Mouse (Mus musculus): Measurements from ENCODE around the gene Fnbp1. TPM values are rescaled to one million over a fixed set of nuclear protein-coding genes. Genes with fewer than 3 reads are reported as not detected.
A peak's percentile ranks its signal among the peaks of the same experiment; 100 is the strongest.

Gene Fnbp1
- polyA plus RNA-seq, 2 experiments = 25.6 to 40.8 TPM

- DNase-seq (ENCODE audit: low spot score) (no peak), ATAC-seq (ENCODE audit: low FRiP score, low read depth) (no peak)
- H3K4me2 ChIP-seq (replicated peaks; ENCODE audit: low read depth, low read length, severe bottlenecking) = peak overlapping the region; percentile 92
- no peak overlapping the region for H3K27ac ChIP-seq (replicated peaks; ENCODE audit: low read depth, low read length)
- peaks cover 13% of the 10 kb centered on the region for H3K36me3 ChIP-seq (ENCODE audit: control insufficient read depth, insufficient read depth, low read length)
- H3K9ac ChIP-seq (ENCODE audit: low read depth, low read length, severe bottlenecking) = peak overlapping the region; percentile 89; the same call in 1 of the 2 replicates
- 39% methylated on average over 3 of the region's 3 CpGs for WGBS
- 0 out of 2 replicates have a peak, but pooled peaks cover 3% of the 10 kb centered on the region for H3K4me1 ChIP-seq (ENCODE audit: control insufficient read depth, insufficient read depth, low read length)
- H3K27me3 ChIP-seq (ENCODE audit: control insufficient read depth, insufficient read depth, low read length) = no peaks in the 10 kb centered on the region
- peak overlapping the region; percentile 90 for H3K4me3 ChIP-seq (replicated peaks; ENCODE audit: low read length)
- no peaks in the 10 kb centered on the region for H3K9me3 ChIP-seq (ENCODE audit: control insufficient read depth, low read length)
- TF ChIP-seq POLR2A (IDR thresholded peaks at IDR 0.05; ENCODE audit: borderline replicate concordance, extremely low read depth, insufficient read depth, insufficient read length) = no peak
Measured at GRCm38 (mm10) chr2:31142505-31142904, 697 bp upstream of the Fnbp1 start.

DNA sequence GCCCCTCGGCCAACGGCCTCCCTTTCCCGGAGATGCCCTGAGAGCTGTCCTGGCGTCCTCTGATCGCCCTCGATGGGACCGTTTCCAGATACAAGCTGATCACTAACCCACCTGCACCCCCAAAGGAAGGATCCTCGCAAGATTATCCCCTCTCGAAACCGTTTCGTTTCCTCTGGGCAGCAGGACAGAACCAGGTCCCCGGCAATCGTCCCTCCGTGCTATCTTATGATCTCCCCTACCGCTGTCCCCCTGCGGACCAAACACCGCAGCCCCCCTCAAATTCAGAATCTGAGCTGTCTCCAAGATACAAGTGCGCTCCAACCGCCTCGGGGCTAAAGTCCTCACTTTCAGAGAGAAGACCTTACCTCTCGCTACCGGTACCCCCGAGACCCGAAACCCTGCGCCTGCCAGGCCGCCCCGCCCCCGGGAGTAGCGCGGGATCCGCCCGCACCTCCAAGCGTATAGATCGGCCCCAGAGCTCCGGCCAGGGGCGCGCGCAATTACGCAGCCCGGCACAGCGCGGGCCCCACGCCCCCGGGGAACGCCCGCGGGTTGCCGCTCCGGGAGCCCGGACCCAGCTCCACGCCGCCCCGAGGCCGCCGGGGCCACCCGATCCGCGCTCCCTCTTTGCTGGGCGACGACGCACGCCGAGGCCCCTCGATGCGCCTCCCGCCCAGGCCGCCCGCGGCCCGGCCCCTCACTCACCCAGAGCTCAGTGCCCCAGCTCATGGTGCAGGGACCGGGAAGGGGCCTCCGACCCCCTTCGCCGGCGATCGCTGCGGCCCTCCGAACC is 538 bp downstream of the Fnbp1 start:
- Histone ChIP-seq H3K9me3 (ENCODE audit: control insufficient read depth, low read length) (no peaks in the 10 kb centered on the region), H3K27ac (replicated peaks; ENCODE audit: low read depth, low read length) (peak overlapping the region; percentile 82), H3K4me1 (ENCODE audit: control insufficient read depth, insufficient read depth, low read length) (peaks cover 7% of the 10 kb centered on the region; the same call in 1 of the 2 replicates), H3K4me3 (replicated peaks; ENCODE audit: low read length) (peak overlapping the region; percentile 90), H3K27me3 (ENCODE audit: control insufficient read depth, insufficient read depth, low read length) (no peaks in the 10 kb centered on the region), H3K9ac (ENCODE audit: low read depth, low read length, severe bottlenecking) (peak overlapping the region; percentile 89), H3K4me2 (replicated peaks; ENCODE audit: low read depth, low read length, severe bottlenecking) (peak overlapping the region; percentile 92), H3K36me3 (ENCODE audit: control insufficient read depth, insufficient read depth, low read length) (peaks cover 3% of the 10 kb centered on the region)
- DNase-seq (ENCODE audit: low spot score) (no peak), ATAC-seq (ENCODE audit: low FRiP score, low read depth) (peak; percentile 72)
- under 1% methylated on average over 46 of the region's 78 CpGs for WGBS
- no peak for TF ChIP-seq POLR2A (IDR thresholded peaks at IDR 0.05; ENCODE audit: borderline replicate concordance, extremely low read depth, insufficient read depth, insufficient read length)

DNA sequence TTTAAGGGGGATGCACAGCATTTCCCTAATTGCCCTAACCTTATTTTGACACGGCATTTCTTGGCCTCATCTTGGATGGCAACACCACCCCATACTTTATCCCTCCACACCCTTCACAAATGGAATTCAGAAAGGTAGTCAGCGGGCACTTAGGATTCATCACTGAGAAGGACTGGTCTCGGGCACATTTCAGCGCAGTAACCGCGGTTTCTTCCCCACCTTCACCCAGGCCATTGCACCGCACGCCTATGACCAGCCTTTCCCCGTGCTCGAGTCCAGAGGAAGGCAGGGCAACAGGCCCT is 1.1 kb downstream of the Fnbp1 start:
- DNase-seq (ENCODE audit: low spot score) = no peak
- Histone ChIP-seq H3K9me3 (ENCODE audit: control insufficient read depth, low read length) (no peaks in the 10 kb centered on the region), H3K36me3 (ENCODE audit: control insufficient read depth, insufficient read depth, low read length) (no peaks in the 10 kb centered on the region), H3K27ac (replicated peaks; ENCODE audit: low read depth, low read length) (no peak overlapping the region), H3K9ac (ENCODE audit: low read depth, low read length, severe bottlenecking) (peak overlapping the region; percentile 89), H3K4me2 (replicated peaks; ENCODE audit: low read depth, low read length, severe bottlenecking) (peak overlapping the region; percentile 92), H3K27me3 (ENCODE audit: control insufficient read depth, insufficient read depth, low read length) (no peaks in the 10 kb centered on the region), H3K4me3 (replicated peaks; ENCODE audit: low read length) (peak overlapping the region; percentile 90), H3K4me1 (ENCODE audit: control insufficient read depth, insufficient read depth, low read length) (peaks cover 13% of the 10 kb centered on the region; the same call in 1 of the 2 replicates)
- WGBS = 8% methylated on average over 10 of the region's 10 CpGs
- no peak for TF ChIP-seq POLR2A (IDR thresholded peaks at IDR 0.05; ENCODE audit: borderline replicate concordance, extremely low read depth, insufficient read depth, insufficient read length)
- no peak for ATAC-seq (ENCODE audit: low FRiP score, low read depth)

- TF ChIP-seq POLR2A (IDR thresholded peaks at IDR 0.05; ENCODE audit: borderline replicate concordance, extremely low read depth, insufficient read depth, insufficient read length) = no peak
- H3K9me3 ChIP-seq (ENCODE audit: control insufficient read depth, low read length) = no peaks in the 10 kb centered on the region
- no peak overlapping the region for H3K9ac ChIP-seq (ENCODE audit: low read depth, low read length, severe bottlenecking)
- ATAC-seq (ENCODE audit: low FRiP score, low read depth) (no peak), DNase-seq (ENCODE audit: low spot score) (no peak)
- H3K4me1 ChIP-seq (ENCODE audit: control insufficient read depth, insufficient read depth, low read length) = peaks cover 15% of the 10 kb centered on the region; the same call in 1 of the 2 replicates
- peak overlapping the region; percentile 90 for H3K4me3 ChIP-seq (replicated peaks; ENCODE audit: low read length)
- H3K36me3 ChIP-seq (ENCODE audit: control insufficient read depth, insufficient read depth, low read length) = no peaks in the 10 kb centered on the region
- peak overlapping the region; percentile 92 for H3K4me2 ChIP-seq (replicated peaks; ENCODE audit: low read depth, low read length, severe bottlenecking)
- no peak overlapping the region for H3K27ac ChIP-seq (replicated peaks; ENCODE audit: low read depth, low read length)
- 82% methylated on average over 12 of the region's 12 CpGs for WGBS
- no peaks in the 10 kb centered on the region for H3K27me3 ChIP-seq (ENCODE audit: control insufficient read depth, insufficient read depth, low read length)
Measured at GRCm38 (mm10) chr2:31139991-31140771, 1.6 kb downstream of the Fnbp1 start.

DNA sequence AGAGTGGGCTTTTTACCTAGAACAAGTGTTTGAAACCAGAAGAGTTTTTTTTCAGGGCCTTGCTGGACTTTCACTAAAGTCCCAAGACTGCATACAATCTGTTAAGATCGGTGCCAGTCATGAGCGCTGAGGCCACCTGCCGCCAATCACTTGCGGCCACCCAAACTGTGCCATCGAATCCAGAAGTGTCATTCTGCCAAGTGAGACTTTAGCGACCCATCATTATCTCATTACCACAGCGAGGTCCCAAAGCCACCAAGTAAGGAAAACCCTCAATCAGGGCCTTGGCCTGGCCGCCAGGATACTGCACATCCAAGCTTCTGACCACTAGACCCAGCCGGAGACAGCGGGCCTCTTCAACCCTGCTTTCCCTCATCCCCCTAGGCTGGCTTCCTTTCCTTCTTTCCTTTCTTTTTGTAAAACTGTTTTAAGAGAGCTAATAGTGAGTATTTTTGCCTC is 2.6 kb downstream of the Fnbp1 start:
- Histone ChIP-seq H3K4me1 (ENCODE audit: control insufficient read depth, insufficient read depth, low read length) (peaks cover 15% of the 10 kb centered on the region; the same call in 1 of the 2 replicates), H3K27me3 (ENCODE audit: control insufficient read depth, insufficient read depth, low read length) (no peaks in the 10 kb centered on the region), H3K9ac (ENCODE audit: low read depth, low read length, severe bottlenecking) (no peak overlapping the region), H3K4me2 (replicated peaks; ENCODE audit: low read depth, low read length, severe bottlenecking) (no peak overlapping the region), H3K9me3 (ENCODE audit: control insufficient read depth, low read length) (no peaks in the 10 kb centered on the region), H3K36me3 (ENCODE audit: control insufficient read depth, insufficient read depth, low read length) (no peaks in the 10 kb centered on the region), H3K27ac (replicated peaks; ENCODE audit: low read depth, low read length) (no peak overlapping the region), H3K4me3 (replicated peaks; ENCODE audit: low read length) (no peak overlapping the region)
- ATAC-seq (ENCODE audit: low FRiP score, low read depth) = no peak
- WGBS = 88% methylated on average over 10 of the region's 10 CpGs
- no peak for DNase-seq (ENCODE audit: low spot score)
- TF ChIP-seq POLR2A (IDR thresholded peaks at IDR 0.05; ENCODE audit: borderline replicate concordance, extremely low read depth, insufficient read depth, insufficient read length) = no peak
